Mouse (Mus musculus) cortical plate, adult 2 months (tissue): ENCODE measurements at regions not wholly inside any gene's neighbourhood (a gene's known extent, or its start where the extent isn't known, plus 50 kb on each side); places are given as distances from the start of the nearest gene placed in this dataset.

Experiments used
- H3K27ac ChIP-seq: fragments of 200-500 bp; 2 replicates; pipeline ENCODE4 v1.5.1; 2012; ENCODE audit warnings: low read length, control low read depth, inconsistent platforms; ENCODE audit not compliant: insufficient read depth
- H3K4me1 ChIP-seq: fragments of 200-500 bp; 2 replicates; pipeline ENCODE4 v1.6.1; 2011; ENCODE audit warnings: low read length; ENCODE audit not compliant: control insufficient read depth, insufficient read depth
- H3K4me3 ChIP-seq: fragments of 200-500 bp; 2 replicates; pipeline ENCODE4 v1.5.1; 2011; ENCODE audit warnings: mild to moderate bottlenecking, low read length, control low read depth; ENCODE audit not compliant: insufficient read depth
- CTCF ChIP-seq: fragments of 200-500 bp; IDR thresholded peaks from 2 replicates; pipeline ENCODE4 v1.5.1; 2011; ENCODE audit warnings: mild to moderate bottlenecking, control low read depth, low read length; ENCODE audit not compliant: insufficient read depth; ENCODE audit errors: extremely low read depth
- POLR2A ChIP-seq: fragments of 200-500 bp; IDR thresholded peaks from 2 replicates; pipeline ENCODE4 v1.6.1; 2011; ENCODE audit warnings: mild to moderate bottlenecking, low read length, control low read depth; ENCODE audit not compliant: insufficient read depth; ENCODE audit errors: extremely low read depth

GRCm38 (mm10) chr8:113978946-113979345, 130.4 kb upstream of the Adamts18 start:
- Histone ChIP-seq H3K27ac (no peak overlapping the region), H3K4me3 (no peak overlapping the region), H3K4me1 (no peaks in the 10 kb centered on the region)
- TF ChIP-seq CTCF (no peak), POLR2A (no peak)

GRCm38 (mm10) chr8:113979837-113980236, 131.3 kb upstream of the Adamts18 start:
- Histone ChIP-seq H3K4me3 (no peak overlapping the region), H3K4me1 (no peaks in the 10 kb centered on the region), H3K27ac (no peak overlapping the region)
- TF ChIP-seq POLR2A (no peak), CTCF (no peak)

GRCm38 (mm10) chr8:113981339-113981738, 132.8 kb upstream of the Adamts18 start:
- TF ChIP-seq POLR2A: no peak
- TF ChIP-seq CTCF: no peak
- Histone ChIP-seq H3K4me3 (no peak overlapping the region), H3K27ac (no peak overlapping the region), H3K4me1 (no peaks in the 10 kb centered on the region)

- Histone ChIP-seq H3K4me1 (no peaks in the 10 kb centered on the region), H3K4me3 (no peak overlapping the region), H3K27ac (no peak overlapping the region)
- peak; percentile 91 for TF ChIP-seq CTCF
- TF ChIP-seq POLR2A: no peak
Measured at GRCm38 (mm10) chr8:113984845-113985244, 136.3 kb upstream of the Adamts18 start.

- Histone ChIP-seq H3K4me1 (no peaks in the 10 kb centered on the region), H3K4me3 (no peak overlapping the region), H3K27ac (no peak overlapping the region)
- TF ChIP-seq POLR2A (no peak), CTCF (no peak)
Measured at GRCm38 (mm10) chr8:113985471-113985870, 136.9 kb upstream of the Adamts18 start.

- no peak for TF ChIP-seq CTCF
- TF ChIP-seq POLR2A: no peak
- Histone ChIP-seq H3K4me3 (no peak overlapping the region), H3K27ac (no peak overlapping the region)
Measured at GRCm38 (mm10) chr8:113985948-113986347, 137.4 kb upstream of the Adamts18 start.

GRCm38 (mm10) chr8:113990718-113991117, 142.2 kb upstream of the Adamts18 start:
- Histone ChIP-seq H3K4me3 (no peak overlapping the region), H3K27ac (no peak overlapping the region), H3K4me1 (no peaks in the 10 kb centered on the region)
- TF ChIP-seq CTCF: no peak
- no peak for TF ChIP-seq POLR2A

More at GRCm38 (mm10) chr8:113985948-113986347, 137.4 kb upstream of the Adamts18 start:
- H3K4me1 ChIP-seq: no peaks in the 10 kb centered on the region

- no peak for TF ChIP-seq CTCF
- no peak for TF ChIP-seq POLR2A
- Histone ChIP-seq H3K27ac (no peak overlapping the region), H3K4me1 (no peaks in the 10 kb centered on the region), H3K4me3 (no peak overlapping the region)
Measured at GRCm38 (mm10) chr8:113998881-113999280, 134.5 kb upstream of the Nudt7 start.

- TF ChIP-seq CTCF (no peak), POLR2A (no peak)
- Histone ChIP-seq H3K27ac (no peak overlapping the region), H3K4me3 (no peak overlapping the region), H3K4me1 (peaks cover 1% of the 10 kb centered on the region; the same call in 1 of the 2 replicates)
Measured at GRCm38 (mm10) chr8:114001674-114002073, 131.7 kb upstream of the Nudt7 start.

- H3K4me1 ChIP-seq: peaks cover 1% of the 10 kb centered on the region; the same call in 1 of the 2 replicates
- no peak overlapping the region for H3K4me3 ChIP-seq
- H3K27ac ChIP-seq: no peak overlapping the region
- TF ChIP-seq CTCF: no peak
- no peak for TF ChIP-seq POLR2A
Measured at GRCm38 (mm10) chr8:114004436-114004835, 128.9 kb upstream of the Nudt7 start.

GRCm38 (mm10) chr8:114006587-114006986, 126.8 kb upstream of the Nudt7 start:
- Histone ChIP-seq H3K4me1 (peaks cover 1% of the 10 kb centered on the region; the same call in 1 of the 2 replicates), H3K4me3 (no peak overlapping the region), H3K27ac (no peak overlapping the region)
- TF ChIP-seq POLR2A (no peak), CTCF (no peak)
